Mouse (Mus musculus) left cerebral cortex, postnatal 4 days (tissue): ENCODE measurements at regions not wholly inside any gene's neighbourhood (a gene's known extent, or its start where the extent isn't known, plus 50 kb on each side); places are given as distances from the start of the nearest gene placed in this dataset.

Source experiments
- DNase-seq: peaks from one replicate; pipeline ENCODE4 v3.0.0-alpha.2; 2022
- intact Hi-C: fragments of 180-260 bp; cut with DNase I; formaldehyde crosslinking; loops from one replicate; pipeline ENCODE4 v1.15.1; 2025

DNA sequence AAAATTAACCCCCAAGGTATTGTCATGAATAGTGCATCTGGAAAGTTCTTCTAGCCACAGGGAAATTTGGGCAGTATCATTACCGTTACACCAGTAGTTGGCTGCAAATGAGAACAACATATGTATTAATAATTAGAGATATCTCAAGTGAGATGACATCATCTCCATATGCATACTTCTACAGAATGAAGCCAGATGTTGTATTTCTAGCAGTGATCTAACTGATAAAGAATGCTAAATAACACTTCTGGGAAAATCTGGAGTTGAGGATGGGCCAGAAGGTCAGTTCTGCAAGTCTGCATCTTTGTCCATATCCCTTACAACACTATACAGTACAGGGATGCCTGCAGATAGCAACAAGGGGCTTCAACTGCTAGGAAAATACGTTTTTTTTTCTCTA, 702.7 kb downstream of the Epm2a start:
- DNase-seq, result no peak
- intact Hi-C loops, result no loop called here

DNA sequence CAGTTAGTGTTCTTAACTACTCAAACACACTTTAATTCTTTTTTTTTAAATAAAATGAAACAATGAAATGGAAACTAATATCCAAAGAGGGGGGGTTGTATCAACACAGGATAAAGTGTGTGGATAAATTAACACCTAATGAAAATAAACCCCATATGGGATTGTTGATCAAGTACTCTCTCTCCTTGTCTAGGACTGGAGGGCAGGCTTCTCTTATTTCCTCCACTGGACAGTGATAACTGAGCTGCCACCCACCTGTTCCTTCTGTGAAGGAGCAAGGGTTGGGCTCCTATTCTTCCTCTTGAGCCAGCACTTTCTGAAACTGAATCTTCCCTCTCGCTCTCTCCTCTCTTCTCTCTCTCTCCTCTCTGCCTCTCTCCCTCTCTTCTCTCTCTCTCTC, 716.5 kb downstream of the Epm2a start:
- no peak for DNase-seq
- intact Hi-C loops, result no loop called here

DNA sequence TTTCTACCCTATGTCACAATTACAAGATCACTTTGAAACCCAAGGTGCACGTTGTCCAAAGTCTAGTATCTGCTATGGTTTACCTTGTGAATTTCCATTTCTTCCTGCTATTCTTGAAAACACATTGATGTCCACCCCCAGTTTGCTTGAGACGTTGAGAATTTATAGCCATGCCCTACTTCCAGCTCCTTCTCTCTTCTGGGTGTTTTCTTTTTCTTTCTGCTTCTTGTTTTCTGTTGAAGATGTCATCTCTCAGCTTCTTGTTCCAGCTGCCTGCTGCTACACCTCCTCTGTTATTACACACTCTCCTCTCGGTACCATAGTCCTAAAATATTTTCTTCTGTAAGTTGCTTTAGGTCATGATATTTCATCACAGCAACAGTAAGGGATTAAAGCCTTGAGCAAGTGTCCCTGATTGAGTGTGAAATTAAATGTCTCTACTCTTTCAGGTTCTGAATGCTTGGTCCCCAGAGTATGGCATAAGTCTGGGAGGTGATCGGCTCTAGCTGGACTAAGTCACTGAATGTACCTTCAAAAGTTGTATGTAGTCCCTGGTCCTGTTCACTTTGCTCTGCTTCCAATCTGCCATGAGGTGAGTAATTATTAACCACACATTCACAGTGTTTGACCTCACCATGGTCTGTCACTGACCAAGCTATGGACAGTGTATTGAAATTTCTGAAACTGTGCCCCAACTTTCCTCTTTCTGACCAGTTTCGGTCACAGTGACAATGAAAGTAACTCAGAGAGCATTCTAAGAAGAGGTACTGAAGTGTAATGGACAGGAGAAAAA, 718.1 kb downstream of the Epm2a start:
- no peak for DNase-seq
- intact Hi-C loops, result no loop called here

DNA sequence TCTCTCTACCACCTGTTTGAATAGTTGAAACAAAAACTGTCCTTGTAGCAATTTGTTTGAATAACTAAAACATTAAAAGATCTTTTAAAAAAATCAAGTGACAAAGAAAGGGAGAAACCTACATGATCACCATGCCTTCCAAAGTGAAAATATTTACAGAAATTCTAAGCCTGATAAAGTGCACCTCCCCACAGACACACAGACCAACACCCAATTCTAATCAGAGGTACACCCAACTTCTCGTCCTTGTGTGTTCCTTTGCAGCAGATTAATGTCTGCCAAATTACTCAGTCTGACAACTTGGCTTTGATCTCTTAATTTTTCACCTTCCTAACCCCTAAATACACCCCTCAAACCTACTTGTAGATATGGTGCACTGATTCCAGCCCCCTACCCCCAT, 719.1 kb downstream of the Epm2a start:
- intact Hi-C loops, result no loop called here

DNA sequence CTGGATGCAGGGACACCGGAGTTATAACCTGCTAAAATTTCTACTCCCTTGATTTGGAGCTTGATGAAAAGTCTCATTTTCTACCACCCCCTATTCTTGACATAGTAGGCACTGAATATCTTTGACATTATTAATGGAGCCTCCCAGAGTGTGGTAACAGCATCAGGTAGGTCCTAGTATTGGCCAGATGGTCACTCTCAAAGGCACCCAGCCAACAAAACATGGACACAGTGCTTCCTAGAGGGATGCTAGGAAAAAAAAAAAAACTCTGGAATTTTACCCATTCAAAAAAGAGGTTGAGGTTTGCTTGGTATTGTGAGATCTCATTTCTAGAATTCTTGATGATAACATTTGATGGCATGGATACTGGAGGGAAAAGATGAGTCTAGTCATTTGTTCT, 740.8 kb downstream of the Epm2a start:
- intact Hi-C loops, result no loop called here
- peak; percentile 29 for DNase-seq

More for the DNA sequence above, 719.1 kb downstream of the Epm2a start:
- no peak for DNase-seq

DNA sequence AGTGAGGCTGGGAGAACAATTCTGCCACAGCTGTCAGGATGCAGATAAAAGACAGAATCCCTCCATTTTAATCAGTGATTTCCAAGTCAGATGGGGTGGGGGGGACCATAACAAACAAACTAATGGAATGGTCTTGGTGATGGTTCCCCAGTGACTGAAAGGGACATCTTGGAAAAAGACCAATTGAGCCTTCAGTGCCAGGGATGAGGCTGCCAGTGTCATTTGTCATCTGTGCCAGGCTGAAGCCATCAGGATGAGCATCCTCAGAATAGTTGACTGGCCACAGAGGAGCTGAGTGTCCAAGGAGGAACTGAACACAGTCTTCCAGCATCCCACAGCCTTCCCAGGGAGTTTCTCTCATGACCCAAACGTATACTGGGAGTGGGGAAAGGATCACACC, 749.3 kb downstream of the Epm2a start:
- DNase-seq, result peak; percentile 21
- intact Hi-C loops, result no loop called here

DNA sequence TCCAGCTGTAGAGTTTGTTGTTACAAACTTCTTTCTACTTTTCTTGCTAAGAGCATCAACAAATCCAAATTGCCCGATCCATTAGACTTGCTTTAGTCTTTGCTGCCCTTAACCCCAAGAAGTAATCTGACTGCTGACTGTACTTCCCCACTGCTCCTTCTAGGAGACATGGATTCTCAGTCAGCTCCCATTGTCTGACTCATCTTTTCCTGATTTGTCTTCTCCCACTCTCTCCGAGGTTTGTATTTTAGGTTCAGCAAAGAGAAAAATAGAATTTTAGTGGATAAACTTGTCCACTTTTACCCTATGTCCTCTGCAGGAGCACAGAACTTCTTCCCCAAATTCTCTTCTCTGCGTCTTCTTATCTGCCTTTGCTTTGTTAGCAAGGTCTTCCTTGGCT, 753.5 kb downstream of the Epm2a start:
- intact Hi-C loops, result no loop called here
- no peak for DNase-seq

DNA sequence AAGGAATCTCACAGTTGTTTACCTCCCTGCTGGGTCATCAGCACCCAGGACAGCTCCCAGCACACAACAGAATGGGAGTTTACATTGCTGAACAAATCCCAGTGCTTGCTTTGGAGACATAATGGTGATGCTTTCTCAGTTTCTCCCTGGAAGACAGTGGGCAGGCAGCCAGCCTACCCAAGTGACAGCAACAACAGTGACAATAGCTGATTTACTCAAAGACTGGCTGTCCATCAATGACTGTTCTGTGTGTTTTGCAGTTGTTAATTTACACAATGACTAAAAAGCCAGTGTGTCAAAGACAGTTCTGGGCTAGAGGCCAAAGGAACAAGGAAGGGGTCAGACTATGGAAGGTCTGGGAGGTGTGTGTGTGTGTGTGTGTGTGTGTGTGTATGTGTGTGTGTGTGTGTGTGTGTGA, 762.2 kb downstream of the Utrn start:
- intact Hi-C loops, result no loop called here
- peak; percentile 50 for DNase-seq

DNA sequence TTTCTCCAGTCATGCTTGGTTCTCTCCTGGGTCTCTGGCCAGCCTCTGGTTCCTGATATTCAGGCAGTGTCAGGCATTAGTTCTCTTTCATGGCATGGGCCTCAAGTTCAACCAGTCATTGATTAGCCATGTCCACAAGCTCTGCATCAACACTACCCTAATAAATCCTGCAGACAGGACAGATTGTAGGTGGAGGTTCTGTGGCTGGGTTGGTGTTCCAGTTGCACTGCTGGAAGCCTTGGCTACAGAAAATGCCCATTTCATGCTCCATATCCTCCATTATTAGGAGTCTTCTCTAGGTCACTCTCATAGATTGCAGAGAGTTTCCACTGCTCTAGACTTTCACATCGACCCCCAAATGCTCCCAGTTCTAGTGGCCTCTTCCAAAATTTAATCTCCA, 757.4 kb downstream of the Utrn start:
- intact Hi-C loops, result no loop called here

DNA sequence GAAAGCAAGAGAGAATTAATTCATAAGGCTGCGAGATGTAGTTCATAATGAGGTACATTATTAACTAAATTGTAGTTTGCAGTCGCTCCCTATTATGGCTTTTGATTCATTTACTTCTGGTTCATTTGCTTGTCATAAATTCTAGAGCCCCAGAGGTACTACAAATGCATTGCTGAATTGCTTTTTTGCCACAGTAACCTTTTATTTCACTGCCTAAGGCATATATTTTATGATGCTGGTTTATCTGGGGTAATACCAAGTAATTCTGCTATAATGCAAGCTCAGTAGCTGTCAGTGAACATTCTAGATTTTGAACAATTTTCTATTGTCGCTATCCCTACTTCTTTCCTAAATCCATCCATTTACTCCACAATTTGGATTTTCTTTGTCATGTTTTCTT, 753.4 kb downstream of the Utrn start:
- intact Hi-C loops, result no loop called here
- no peak for DNase-seq

More for the DNA sequence above, 757.4 kb downstream of the Utrn start:
- DNase-seq, result no peak

DNA sequence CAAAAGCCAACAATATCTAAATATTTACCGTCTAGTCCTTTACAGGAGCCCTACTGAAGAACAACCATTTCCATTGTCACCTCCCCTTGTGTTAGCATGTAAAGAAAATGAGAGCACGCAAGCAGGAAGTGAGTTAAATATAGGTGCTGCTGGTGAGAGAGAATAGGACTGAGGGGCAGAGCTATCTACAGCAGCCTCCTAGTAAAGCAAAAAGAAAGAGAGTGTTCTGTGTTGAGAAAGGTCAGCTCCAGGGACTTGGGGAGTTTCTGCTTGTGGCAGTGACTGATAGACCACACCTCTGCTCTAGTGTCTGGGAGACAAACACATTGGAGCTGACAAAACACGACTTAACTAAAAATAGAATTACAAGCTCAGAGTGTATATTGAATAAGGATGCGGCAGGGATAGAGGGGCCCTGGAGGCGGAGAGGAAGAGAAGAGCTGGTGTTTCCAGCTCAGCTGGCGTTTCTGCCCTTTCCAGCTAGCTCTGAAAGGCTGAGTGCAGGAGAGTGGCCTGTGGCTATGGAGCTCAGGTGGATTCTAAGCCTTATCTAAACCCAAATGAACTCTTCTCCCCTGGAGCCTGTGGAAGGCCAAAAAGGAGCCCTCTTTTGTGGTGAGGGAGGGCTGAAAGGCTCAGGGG, 752.4 kb downstream of the Utrn start:
- no peak for DNase-seq
- intact Hi-C loops, result no loop called here

DNA sequence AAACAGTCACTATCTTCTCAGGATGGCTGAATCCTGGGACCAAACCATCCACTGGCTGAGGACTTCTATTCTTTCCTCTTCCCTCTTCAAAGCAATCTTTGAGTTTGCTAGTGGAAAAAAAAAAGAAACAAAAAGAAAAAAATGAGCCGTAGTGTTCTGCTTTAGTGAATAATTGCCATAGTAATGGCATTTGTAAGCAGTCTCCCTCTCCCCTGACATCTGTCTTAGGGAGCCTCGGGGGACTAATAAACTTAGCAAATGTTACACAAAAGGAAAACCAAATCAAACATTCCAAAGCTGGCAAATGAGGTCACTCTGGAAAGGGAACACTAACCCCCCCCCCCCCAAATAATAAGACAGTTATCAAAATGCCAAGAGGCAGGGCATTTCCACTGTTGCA, 744.9 kb downstream of the Utrn start:
- intact Hi-C loops, result no loop called here
- DNase-seq, result no peak

DNA sequence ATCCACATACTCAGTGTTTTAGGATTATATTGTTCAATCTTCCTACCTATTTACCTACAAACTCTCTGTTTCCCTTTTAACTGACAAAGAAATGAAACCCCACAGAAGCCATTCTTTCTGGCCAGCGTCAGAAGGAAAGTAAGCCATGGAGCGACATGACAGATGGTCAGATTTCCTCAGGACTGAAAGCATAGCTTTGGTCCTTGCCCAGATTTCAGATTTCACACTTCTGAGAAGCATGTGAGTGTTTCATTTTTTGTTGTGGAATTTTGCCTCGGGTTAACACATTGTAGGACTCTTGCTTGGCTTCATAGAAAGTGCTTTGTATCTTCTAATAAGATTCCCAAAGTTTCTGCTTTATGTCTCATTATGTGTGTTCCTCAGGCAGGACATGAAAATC, 739.7 kb downstream of the Utrn start:
- intact Hi-C loops, result no loop called here
- DNase-seq, result no peak

DNA sequence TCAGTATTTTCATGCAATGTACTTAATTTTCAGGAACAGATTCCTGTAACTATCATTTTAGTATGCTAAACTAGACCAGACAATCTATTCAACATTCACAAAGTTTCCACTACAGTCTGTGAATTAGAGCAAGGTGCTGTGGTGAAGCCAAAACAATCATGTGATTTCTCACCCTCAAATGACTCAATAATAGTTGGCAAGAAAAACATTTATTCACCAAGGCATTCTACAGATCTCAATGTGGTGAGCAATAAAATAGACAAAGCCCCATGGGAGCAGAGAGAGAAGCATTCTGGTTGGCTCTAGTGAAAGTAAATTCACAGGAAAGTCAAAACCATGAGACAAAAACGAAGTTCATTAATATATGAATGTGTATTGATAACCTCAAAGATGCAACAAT, 724.5 kb downstream of the Utrn start:
- no peak for DNase-seq
- intact Hi-C loops, result no loop called here

DNA sequence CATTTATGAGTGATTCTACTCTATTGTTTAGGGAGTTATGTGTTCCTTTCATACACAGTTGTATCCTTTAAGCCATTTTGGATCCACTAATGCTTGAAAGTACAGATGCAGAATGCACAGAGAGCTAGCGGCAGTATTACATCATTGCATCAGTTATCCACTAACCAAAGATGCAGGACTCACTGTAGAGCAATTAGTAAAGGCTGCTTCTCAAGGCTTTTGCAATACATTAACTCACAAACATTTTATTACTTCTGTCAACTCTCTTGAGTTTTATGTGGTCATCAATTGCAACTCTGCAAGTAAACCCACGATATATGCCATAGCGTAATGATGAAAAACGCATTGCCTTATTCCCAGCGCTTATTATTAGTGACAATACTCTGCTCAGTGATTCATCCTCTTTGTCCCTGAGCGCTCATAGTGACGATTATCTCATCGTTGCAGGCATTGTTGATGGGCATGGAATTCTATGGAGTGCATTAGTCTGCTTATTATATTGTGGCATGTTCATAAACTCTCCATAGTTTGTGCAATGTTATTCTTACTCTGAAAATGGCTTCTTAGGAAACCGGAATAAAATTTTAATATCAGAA, 722.1 kb downstream of the Utrn start:
- intact Hi-C loops, result no loop called here
- DNase-seq, result no peak

DNA sequence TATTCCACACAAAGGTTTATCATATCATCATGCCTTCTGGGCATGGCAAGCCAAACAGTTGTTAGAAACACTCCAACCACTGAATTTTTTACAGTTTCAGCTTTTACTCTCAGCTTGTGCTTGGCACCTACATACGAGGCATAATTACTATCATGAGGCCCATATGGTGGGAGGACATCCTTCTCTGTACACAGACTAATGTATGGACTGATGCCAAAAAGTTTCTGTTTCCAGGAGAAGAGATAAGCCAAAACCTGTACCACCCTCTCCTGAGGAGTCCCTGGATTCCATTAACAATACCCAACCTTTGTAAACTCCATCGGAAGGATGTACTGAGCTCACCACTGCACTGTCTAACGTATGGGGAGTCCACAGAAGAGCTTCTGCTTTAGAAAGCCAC, 698.9 kb downstream of the Utrn start:
- intact Hi-C loops, result no loop called here
- DNase-seq, result no peak

DNA sequence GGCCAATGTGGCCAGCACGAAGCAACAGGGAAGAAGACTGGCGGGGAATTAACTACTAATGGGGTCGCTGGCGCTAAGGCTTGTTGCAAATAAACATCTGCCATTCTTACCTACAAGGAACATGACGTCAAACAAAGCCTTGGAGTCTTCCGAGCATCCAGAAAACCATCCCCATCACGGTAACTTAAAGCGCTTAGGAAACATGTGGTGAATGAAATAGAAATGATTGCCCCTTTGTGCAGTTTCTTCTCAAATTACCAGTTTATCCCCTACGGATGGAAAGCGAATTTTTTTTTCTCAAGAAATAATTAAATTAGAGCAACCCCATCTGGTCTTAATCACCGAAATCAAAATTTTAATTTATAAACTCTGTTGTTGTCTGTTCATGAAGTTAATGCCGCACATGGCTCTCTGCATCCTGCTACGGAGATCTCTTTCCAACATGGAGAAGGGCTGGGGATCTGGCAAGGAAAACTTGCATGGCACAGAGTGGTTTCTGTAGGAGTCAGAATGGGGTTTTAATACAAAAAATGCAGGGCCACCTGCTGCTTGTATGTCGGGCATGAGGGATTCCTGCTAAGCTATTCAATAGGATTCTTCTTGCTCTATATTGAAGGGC, 694.9 kb downstream of the Utrn start:
- no peak for DNase-seq
- intact Hi-C loops, result no loop called here

DNA sequence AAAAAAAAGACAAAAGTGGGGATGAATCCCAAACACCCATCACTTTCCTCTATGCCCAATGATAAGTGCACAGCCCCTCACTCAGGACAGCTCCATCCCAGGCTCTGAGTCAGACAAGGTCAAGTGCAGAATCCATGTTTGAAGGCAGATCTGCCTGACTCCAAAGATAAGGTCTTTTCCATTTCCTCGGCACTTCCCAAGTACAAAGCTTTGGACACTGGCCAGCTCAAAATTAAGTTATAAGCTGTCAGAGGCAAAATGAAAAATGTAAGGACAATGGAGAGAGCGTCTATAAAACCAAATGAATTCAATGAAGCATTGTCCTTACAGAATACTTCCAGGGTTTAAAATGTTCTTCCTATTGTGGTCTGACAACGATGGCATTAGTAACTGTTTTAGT, 694.0 kb downstream of the Utrn start:
- intact Hi-C loops, result no loop called here
- DNase-seq, result no peak

DNA sequence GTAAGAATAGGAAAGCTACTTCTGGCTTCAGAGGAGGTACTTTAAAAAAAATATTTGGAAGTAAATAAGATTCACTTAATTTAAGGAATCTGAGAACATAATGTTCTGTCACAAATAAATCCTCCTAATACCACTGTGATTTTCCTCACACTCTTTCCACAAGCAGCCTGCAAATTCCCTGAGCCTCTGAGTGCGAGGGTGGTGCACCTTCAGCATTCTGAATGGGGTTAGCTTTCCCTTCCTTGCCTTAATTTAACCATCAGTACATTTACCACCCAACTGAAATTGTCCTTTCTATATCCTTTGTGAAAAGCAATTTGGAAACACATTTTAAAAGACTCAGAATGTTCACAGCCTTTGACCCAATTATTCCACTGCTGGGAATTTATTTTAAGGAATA, 691.7 kb downstream of the Utrn start:
- no peak for DNase-seq
- intact Hi-C loops, result no loop called here

DNA sequence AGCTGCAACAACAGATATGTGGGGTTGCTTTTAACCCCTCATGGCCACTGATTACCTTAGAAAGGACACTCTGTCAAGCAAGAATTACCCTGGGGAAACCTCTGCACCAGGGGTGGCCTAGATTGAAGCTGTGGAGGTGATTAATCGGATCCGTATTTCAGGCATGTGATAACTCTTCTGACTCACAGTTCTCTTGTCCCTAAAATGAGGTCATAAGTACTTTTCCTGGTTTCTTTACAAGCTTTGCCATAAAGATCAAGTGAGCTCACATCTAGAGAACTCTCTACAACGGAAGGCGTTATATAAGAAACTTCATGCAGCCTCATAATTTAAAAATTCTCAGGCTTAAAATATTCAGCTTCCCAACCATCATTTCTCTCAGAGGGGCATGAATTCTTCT, 688.2 kb downstream of the Utrn start:
- DNase-seq, result no peak
- intact Hi-C loops, result no loop called here

DNA sequence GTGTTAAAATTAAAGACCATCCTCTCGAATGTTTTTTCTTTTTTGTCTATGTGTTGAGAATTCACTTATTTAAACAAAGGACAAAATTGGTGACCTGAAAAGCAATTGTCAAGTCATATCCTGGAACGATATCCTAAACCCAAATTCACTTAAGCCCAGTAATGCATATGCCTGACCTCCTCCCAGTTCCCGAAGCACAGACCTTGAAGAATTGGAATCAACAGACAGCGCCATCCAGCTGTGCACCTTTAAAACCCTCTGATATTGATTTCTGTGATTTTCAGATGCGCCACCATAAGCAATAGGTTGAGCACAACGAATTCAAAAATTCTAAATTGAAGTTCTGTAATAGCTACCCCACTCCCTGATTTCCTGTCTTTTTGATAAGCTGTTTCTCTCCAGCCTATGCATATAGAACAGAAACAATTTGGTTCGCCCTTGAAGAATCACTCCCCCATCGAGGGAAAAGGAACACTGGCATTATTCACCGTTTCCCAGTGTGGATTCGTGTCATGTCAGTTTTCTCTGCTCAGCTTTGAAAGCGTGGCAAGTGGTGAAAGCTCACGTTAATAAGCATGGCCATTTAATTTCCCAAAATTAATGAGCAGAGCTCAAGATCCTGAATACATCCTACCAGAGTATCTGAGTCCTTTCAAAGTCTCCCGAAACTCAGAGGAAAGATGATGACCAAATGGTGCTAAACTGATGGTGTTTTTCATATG, 682.1 kb downstream of the Utrn start:
- no peak for DNase-seq
- intact Hi-C loops, result no loop called here
